Mouse (Mus musculus) bone marrow macrophage, adult 2 months (primary cell): ENCODE data around the gene Dnal4.

Experiments
- CTCF ChIP-seq: IDR thresholded peaks from 2 replicates; pipeline ENCODE4 v1.5.1; 2012; ENCODE audit warnings: low read depth, mild to moderate bottlenecking, low read length, moderate library complexity
- POLR2A ChIP-seq: IDR thresholded peaks from 2 replicates; pipeline ENCODE4 v1.6.1; 2012; ENCODE audit warnings: mild to moderate bottlenecking, low read depth, low read length, borderline replicate concordance

DNA sequence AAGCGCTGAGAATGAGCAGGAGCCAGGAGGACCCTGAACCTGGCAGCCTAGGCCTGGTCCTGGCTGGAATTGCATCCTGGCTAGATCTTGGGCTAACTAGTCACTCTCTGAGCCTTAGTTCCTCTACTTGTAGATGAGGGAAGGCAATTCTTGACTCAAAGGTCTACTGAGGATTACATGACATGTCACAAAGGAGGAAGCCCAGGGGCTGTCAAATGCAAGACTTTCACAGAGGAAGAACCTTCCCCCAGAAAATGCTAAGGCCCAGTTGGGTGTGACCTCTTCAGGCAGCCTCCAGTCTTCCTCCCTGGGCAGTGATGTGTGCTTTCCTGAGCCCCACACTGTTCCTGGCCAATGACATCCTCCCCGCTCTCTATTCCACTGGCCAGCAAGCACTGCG, 20.5 kb downstream of the Dnal4 start:
- TF ChIP-seq CTCF = no peak
- no peak for TF ChIP-seq POLR2A
